Mouse (Mus musculus) brain, embryonic 14.5 days (tissue): Measurements from ENCODE around the gene Chek2.

Source experiments
- CTCF ChIP-seq: fragments of 200-500 bp; IDR thresholded peaks from 2 replicates; pipeline ENCODE4 v1.5.1; 2012; ENCODE audit warnings: inconsistent platforms, mild to moderate bottlenecking, moderate library complexity, borderline replicate concordance; ENCODE audit not compliant: insufficient read depth, insufficient read length; ENCODE audit errors: extremely low read depth
- POLR2A ChIP-seq: fragments of 200-500 bp; IDR thresholded peaks from 2 replicates; pipeline ENCODE4 v1.6.1; 2012; ENCODE audit warnings: mild to moderate bottlenecking, inconsistent platforms, borderline replicate concordance; ENCODE audit not compliant: poor library complexity, insufficient read depth, insufficient read length, severe bottlenecking; ENCODE audit errors: extremely low read depth

DNA sequence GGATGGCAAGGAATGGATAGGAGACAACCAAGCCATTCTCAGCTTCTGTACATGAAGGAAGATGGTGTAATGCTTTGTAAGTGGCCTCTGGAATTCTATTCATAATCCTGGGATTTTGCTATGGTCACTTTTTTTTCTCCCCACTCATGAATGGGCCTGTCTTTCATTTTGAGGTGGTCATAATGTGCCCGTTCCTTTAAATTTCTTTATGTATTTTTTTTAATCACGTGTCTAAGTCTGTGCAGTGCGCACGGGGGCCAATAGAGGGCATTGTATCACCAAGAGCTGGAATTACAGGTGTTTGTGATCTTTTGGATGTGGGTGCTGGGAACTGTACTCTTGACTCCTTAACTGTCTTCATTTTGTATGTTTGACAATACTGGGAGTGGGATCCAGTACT, 686 bp downstream of the Chek2 start:
- TF ChIP-seq POLR2A = no peak
- peak; percentile 44; the same call in 1 of the 2 replicates for TF ChIP-seq CTCF
